Mouse (Mus musculus): ENCODE data around the gene Nmt1.

DNA sequence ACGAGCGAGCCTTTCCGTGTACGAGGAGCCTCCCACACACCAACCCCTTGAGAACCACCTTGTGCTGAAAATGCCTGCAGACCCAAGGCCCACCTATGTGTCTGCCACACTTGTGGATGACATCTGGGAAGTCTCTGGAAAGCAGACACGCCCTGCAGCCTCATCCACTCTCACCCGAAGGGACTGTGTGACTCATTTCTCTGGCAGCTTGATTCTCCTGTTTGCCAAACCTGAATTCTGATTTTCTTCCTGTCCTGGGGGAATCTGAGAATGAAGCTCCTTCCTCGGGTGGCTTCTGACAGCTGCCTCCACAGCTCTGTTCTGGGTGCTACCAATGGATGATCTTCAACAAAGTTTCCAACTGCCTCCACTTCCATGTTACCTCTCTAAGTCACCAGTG lies 31.6 kb upstream of the Nmt1 start:
- no peak for TF ChIP-seq CTCF (IDR thresholded peaks at IDR 0.05; ENCODE audit: extremely low read depth, insufficient read depth, low read length)
- no peak for TF ChIP-seq POLR2A (IDR thresholded peaks at IDR 0.05; ENCODE audit: extremely low read depth, insufficient read depth, low read length)
